Comparison of ENCODE assay signal across 14 mouse cellular contexts in genomic region chr5:136336798-136337527, GRCm38 (mm10).
DNase-seq lines count a peak whose midpoint lies in the region; ATAC-seq lines count a peak whose summit lies in the region.
"Had no signal": no experiment of that assay in that cellular context is flagged by ENCODE, and none has a peak within 500 bp of the region (broad histone marks: within the 10 kb centered on the region; RNA-seq: fewer than 3 reads in every experiment).

No protein-coding gene starts in this region.

- no peak overlapping the region for H3K4me3 ChIP-seq in lung, embryonic 16.5 days (ENCODE audit: low read length)

- 0 out of 2 replicates have a peak, but pooled peaks cover 3% of the 10 kb centered on the region for H3K4me1 ChIP-seq in lung, embryonic 16.5 days (replicated peaks; ENCODE audit: control insufficient read depth, insufficient read depth, low read length)

- H3K36me3 ChIP-seq in lung, embryonic 16.5 days (ENCODE audit: control insufficient read depth, insufficient read depth, low read length) = peaks cover 30% of the 10 kb centered on the region

- peak; percentile 20 to 21 for DNase-seq in cerebellum, adult 18-20 months
- no peak for DNase-seq in cerebellum, adult 9-11 months
- DNase-seq in heart, postnatal 4 days = peak; percentile 46
- no peak for DNase-seq in heart, adult 9 months (ENCODE audit: low spot score in 2 of 2)
- DNase-seq in lung, postnatal 25 days (ENCODE audit: low spot score) = no peak
- DNase-seq: cerebellum, adult 11-12 months; forebrain, postnatal 0 days; gastrocnemius, postnatal 25 days; midbrain, embryonic 14.5 days had no signal

- H3K9me3 ChIP-seq in lung, embryonic 16.5 days (ENCODE audit: control insufficient read depth, low read length) = no peaks in the 10 kb centered on the region

- WGBS in lung, embryonic 16.5 days = 68% methylated on average over 4 of the region's 4 CpGs

- no peak for ATAC-seq in lung, embryonic 16.5 days (ENCODE audit: low read depth)
- ATAC-seq in megakaryocyte progenitor cell, adult 5-6 weeks (replicated peaks; ENCODE audit: poor library complexity) = peak; percentile 19
- no peak for ATAC-seq in megakaryocyte, adult 5-6 weeks (ENCODE audit: poor library complexity, severe bottlenecking)
- ATAC-seq: forebrain, postnatal 0 days; intestine, postnatal 0 days had no signal

- peak overlapping the region; percentile 17; the same call in 1 of the 2 replicates for H3K27ac ChIP-seq in lung, embryonic 16.5 days (ENCODE audit: low read length)
- H3K27ac ChIP-seq: hindbrain, embryonic 14.5 days had no signal

- H3K9ac ChIP-seq in lung, embryonic 16.5 days (ENCODE audit: low read length) = no peak overlapping the region
- H3K9ac ChIP-seq: forebrain, postnatal 0 days; hindbrain, embryonic 14.5 days had no signal

- no peaks in the 10 kb centered on the region for H3K27me3 ChIP-seq in lung, embryonic 16.5 days (ENCODE audit: control insufficient read depth, insufficient read depth, low read depth, low read length)

- H3K4me2 ChIP-seq in lung, embryonic 16.5 days (ENCODE audit: low read depth, low read length) = no peak overlapping the region
- H3K4me2 ChIP-seq: hindbrain, embryonic 14.5 days had no signal

Comparison
In these comparisons a context has a peak if more than half of its experiments do, and no peak if none do; other contexts are left out.
1. DNase-seq: peak in cerebellum, adult 18-20 months (2 of 2) and heart, postnatal 4 days (single experiment); none in cerebellum, adult 9-11 months (single experiment), heart, adult 9 months (0 of 2) and lung, postnatal 25 days (single experiment).